Mouse (Mus musculus) thymus, postnatal 4 days (tissue): ENCODE results near the gene Nlrp2.

ENCODE experiments used
- DNase-seq: peaks from one replicate; pipeline ENCODE4 v3.0.0; 2021

The Nlrp2 gene

DNA sequence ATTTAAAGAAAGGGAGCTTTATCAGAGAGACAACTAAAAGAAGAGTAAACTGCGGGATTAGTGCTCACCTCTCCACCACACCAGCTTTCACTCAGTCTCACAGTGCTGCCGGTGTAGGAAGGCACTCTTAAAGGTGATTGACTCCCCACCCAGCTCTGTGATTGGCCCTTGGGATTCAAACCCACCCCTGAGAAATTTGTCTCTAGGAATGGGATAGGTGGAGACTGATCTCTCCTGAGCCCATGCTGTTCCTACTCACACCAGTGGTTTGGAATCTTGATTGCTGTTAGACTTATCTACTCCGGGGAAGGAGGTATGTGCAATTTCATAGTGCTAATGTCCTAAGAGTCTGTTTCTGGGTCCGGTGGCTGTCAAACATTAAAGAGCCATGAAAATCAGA is at the start of gene Nlrp2:
Nlrp2 (minus strand) TSS at position 101 of the 400 bp plus-strand sequence.
- DNase-seq = no peak

DNA sequence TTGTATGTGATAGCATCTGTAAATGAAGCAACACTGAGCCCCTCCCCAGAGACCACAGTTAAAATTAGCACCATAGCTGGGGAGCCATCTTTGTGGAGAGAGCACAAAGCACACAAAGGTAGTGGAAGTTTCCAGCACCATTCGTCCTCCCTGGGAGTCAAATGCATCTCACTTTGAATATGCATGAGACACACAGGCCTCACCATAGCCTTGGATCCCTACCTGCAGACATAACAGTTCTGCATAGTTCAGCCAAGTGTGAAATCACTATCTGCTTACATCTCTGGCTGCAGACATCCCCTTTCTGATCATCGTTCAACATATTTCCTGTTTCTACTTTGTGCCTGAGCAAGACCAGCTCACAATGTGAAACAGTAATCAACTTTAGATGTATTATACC is 15.9 kb upstream of the Nlrp2 start:
- DNase-seq = no peak

DNA sequence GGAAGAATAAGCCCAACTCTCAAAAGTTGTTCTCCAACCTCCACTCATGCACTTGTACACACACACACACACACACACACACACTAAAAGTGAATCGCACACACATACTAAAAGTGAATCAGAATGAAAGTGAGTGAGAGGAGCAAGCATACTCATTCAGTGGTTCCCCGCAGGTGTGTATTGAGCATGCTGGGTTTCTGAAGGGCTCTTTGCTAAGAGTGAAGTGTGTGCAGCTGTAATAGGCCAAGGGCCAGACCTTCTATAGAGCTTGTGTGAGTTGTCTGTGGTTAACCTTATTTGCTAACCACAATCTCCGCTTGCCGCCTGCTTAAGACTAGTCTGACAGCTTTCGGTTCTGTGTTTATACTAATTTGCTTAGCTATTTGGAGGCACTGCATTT is 12.8 kb upstream of the Nlrp2 start:
- DNase-seq = no peak

DNA sequence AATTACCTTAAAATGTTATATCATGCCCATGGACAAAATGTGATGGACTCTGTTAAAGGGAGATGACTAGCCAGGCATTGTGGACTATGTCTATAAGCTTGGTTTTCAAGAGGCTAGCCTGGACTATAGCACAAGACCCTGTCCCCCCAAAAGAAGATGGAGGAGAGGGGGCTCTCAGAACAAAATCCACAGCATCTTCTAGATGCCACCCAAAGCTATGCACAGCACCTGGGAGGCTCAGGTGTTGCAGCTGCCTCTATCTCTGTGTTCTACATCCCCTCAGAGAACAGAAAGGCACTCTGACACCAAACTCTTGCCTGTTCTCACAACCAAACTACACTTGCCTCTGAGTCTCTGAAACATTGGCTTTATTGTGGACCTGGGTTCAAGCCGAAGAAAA is 598 bp downstream of the Nlrp2 start, which contains the start of gene Gm5065:
Gm5065 (plus strand) TSS at position 301 of the 400 bp plus-strand sequence.
- DNase-seq = no peak

DNA sequence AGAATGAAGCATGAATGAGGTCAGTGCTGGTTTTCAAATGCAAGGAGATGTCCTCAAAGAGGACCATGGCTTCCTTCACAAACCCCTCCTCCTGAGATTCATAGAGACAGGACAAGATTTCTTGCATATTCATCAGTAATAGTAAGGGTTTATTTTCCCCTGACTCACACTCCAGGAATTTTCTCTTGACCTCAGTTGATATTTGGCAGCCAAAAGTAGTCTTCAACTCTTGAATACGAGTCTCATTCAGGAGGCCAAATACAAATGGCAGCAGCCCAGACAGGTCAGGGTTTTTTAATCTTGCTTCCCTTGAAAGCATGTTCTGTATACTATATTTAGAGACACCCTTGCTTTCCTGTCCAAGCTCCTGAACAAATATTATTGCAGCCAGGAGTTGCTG is 23.3 kb downstream of the Nlrp2 start:
- DNase-seq = no peak

DNA sequence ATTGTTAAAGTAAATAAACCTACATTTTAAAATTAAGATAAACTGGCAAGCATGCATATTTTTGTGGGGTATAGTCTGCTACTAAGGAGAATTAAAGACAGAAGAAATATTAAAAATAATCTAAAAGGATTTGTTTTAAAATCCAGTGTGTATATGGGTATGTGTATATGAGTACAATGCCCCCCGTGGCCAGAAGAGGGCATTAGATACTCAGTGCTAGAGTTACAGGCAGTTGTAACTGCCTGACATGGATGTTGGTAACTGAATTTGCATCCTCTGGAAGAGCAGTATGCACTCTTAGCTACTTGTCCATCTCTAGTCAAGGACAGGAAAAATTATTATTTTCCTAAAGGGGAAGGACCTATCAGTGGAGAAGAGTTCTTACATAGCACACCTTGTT is 62.6 kb downstream of the Nlrp2 start:
- no peak for DNase-seq

DNA sequence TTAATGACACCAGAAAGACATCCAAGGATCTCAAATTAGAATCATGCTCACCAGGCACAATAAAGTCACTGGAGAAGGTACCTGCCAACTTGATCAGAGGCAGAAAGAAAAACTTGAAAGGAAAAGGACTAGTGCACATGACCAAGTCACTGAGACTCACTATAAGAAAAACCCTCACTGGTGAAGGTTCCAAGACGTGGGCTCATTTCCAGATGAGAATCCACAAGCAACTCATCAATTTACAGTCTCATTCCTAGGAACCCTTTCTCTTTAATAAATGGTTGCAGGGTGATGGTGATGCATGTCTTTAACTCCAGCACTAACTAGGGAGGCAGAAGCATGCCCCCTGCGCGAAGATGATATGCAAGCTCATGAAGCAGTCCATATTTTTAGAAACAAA is 87.8 kb downstream of the Nlrp2 start:
- no peak for DNase-seq
